Mouse (Mus musculus) gastrocnemius, adult 8-10 months (tissue): ENCODE data around the gene Arhgdig. TPM values are rescaled to one million over a fixed set of nuclear protein-coding genes. Genes with fewer than 3 reads are reported as not detected.
"Not testable (repeated sequence)": the region's sequence is repeated elsewhere in the genome, so short reads cannot be mapped to it uniquely, and the experiment has no call there.

Source experiments
- DNase-seq, 2 experiments: peaks; one replicate each; pipeline ENCODE4 v3.0.0; 2022; ENCODE audit warnings: low spot score in 2 of 2
- total RNA-seq, 4 experiments: library from RNA; stranded (reverse); gene quantifications; 2 replicates each; pipeline ENCODE4 v1.2.4; 2022

Arhgdig gene
- total RNA-seq, 4 experiments from 2014 or later, result 0.48 to 0.97 (median 0.70) TPM

GRCm38 (mm10) chr17:26204766-26205165 lies 2.8 kb downstream of the Arhgdig start:
- DNase-seq, result no peak

GRCm38 (mm10) chr17:26203321-26203811 lies 4.2 kb downstream of the Arhgdig start:
- no peak for DNase-seq

- DNase-seq, result no peak
These were observed 4.8 kb downstream of the Arhgdig start, which contains the start of gene Rgs11 for GRCm38 (mm10) chr17:26202737-26203136. Gene Rgs11, plus strand, starts transcription at chr17:26202951.

DNA sequence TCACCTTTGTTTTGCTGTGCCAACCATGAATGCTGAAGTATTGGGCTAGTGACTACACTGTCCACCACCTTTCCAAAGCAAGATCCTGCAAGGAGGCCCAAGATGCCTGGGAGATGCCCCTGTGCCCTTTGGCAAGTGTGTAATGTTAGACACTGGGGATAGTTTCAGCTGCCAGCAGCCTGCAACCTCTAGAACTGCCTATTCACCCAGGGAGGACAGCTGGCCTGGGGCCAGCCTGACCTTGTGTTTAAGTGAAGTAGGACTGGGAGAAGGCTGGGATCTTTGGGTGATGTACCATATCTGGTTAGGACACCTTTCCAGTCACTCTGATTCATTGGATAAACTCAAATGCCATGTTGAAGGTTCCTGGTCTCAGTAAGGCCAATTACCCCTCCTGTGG lies 5.6 kb downstream of the Arhgdig start:
- no peak for DNase-seq

GRCm38 (mm10) chr17:26200831-26201705 lies 6.5 kb downstream of the Arhgdig start:
- no peak for DNase-seq

- DNase-seq, result no peak
These were observed 8.7 kb downstream of the Arhgdig start, which contains the start of gene Pdia2 for GRCm38 (mm10) chr17:26198892-26199291. Gene Pdia2, minus strand, starts transcription at chr17:26199087.

DNA sequence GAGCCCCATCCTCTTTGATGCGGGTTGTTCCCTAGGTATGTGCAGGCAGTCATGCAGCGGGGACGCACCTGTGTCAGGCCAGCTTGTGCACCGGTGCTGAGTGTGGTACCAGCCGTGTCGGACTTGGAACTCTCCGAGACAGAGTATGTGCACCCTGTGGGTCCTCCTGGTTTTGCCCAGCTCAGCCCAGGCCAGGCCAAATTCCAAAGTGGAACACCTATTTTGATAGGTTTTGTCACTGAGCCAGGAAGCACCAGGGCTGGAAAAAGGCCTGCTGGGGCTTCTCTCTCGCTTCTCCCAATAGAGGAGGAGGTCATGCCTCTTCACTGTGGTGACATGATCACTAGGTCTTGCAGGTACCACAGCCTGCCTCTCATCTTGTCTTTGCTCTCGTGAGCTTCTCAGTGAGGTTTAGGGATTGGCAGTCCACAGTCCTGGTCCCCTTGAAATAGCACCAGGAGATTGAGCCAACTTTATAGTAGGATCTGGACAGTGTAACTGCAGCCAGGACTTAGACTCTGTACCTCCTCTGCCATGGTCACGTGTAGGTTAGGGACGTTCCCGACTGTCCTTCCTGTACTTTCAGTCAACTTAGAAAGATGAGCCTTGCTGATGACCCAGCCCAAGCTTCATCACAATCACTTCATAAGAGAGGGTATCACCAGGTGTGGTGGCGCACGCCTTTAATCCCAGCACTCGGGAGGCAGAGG lies 14.9 kb downstream of the Arhgdig start:
- DNase-seq, result no peak

- DNase-seq, result not testable (repeated sequence)
These were observed 16.1 kb downstream of the Arhgdig start for GRCm38 (mm10) chr17:26191486-26191885.

- DNase-seq, result no peak
These were observed 19.3 kb downstream of the Arhgdig start for GRCm38 (mm10) chr17:26188091-26188805.

- no peak for DNase-seq
These were observed 20.0 kb downstream of the Arhgdig start for GRCm38 (mm10) chr17:26187592-26187991.

DNA sequence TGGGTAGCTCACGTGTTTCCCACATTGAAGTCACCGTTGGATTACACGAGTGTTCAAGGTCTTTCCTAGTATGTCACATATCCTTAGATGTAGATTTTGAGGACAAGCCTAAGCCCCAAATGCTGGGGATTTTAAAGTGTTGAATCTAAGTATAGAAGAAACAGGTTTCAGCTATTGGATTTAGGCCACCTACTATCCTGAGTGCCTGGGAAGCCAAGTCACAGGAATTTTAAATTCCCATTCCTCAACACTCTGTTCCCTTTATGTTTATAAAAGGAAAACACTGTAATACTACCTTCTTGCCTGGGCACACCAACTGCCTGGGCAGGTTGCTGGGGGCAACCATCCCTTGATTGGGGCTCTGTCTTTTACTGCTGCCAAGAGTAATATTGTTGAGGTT lies 26.4 kb downstream of the Arhgdig start:
- no peak for DNase-seq

DNA sequence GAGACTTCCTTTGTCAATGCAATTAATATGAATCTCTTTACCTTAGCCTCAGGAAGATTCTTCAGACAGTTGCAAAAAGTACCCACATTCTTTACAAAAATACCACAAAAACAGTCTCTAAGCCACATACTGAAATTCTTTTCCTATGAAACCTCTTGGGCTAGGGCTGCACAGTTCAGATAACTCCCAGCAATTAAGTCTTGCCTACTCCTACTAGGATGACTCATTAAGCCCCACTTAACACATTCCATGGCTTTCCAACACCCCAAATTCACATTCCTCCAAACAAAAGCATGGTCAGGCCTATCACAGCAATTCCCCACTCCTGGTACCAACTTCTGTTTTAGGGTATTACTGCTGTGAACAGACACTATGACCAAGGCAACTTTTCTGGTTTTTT lies 29.0 kb downstream of the Arhgdig start:
- no peak for DNase-seq

DNA sequence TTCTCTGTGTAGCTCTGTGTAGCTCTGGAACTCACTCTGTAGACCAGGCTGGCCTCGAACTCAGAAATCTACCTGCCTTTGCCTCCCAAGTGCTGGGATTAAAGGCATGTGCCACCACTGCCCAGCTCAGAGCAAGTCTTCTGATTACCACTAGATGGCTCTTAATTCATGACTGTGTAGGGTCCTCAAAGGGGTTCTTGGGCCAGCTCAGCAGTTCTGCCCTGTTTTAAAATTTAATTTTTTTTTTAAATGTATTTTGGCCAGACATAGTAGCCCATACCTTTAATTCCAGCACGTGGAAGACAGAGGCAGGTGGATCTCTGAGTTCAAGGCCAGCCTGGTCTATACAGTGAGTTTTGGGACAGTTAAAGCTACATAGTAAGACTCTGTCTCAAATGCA lies 32.3 kb downstream of the Arhgdig start:
- not testable (repeated sequence) for DNase-seq

- DNase-seq, result no peak
These were observed 39.5 kb downstream of the Arhgdig start for GRCm38 (mm10) chr17:26168039-26168438.

GRCm38 (mm10) chr17:26162736-26163135 lies 44.9 kb downstream of the Arhgdig start:
- no peak for DNase-seq

DNA sequence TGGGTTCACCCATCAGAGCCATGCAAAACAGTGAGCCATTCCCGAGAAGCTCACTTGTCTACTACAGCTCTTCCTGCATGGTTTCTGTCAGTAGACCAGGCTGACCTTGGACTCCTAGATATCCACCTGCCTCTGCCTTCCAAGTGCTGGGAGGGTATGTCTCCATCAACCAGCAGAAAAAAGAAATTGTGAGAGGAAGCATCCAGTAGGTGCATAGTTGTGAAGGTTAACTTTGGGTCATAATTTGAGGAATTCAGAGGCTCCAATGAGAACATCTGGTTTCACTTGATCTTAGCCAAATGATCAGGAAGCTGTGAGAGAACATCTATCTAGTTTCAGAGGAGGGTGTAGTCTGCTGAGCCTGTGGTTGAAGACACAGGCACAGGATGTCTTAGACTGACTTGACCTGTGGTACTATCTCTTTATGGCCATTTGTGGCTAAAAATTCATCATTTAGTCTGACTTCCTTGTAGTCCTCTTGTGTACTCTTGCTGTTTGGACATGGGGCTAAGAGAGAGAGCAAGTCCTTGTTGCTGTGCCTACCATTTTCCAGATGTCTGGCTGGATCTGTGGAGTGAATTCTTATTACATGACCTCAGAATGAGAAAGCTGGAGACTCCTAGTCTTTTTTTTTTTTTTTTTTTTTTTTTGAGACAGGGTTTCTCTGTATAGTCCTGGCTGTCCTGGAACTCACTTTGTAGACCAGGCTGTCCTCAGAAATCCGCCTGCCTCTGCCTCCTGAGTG lies 55.5 kb downstream of the Arhgdig start:
- no peak for DNase-seq

Other genes with a start within 250 kb of the Arhgdig start
- 1 to 10 TPM; 2.9 to 5.0 (median 4.1) TPM for gene Capn15, start 222.0 kb downstream of the Arhgdig start, total RNA-seq
- 10 to 100 TPM; 71.4 to 85.9 (median 78.5) TPM for gene Rab11fip3, start 138.2 kb downstream of the Arhgdig start, total RNA-seq
- gene Decr2, start 117.4 kb downstream of the Arhgdig start, total RNA-seq, result 1 to 10 TPM; 2.8 to 4.2 (median 2.8) TPM
- gene Nme4, start 112.2 kb downstream of the Arhgdig start, total RNA-seq, result 1 to 10 TPM; 1.9 to 4.0 (median 2.8) TPM
- gene Tmem8, start 94.5 kb downstream of the Arhgdig start, total RNA-seq, result 1 to 10 TPM; 2.6 to 4.1 (median 3.4) TPM
- gene Mrpl28, start 84.3 kb downstream of the Arhgdig start, total RNA-seq, result 10 to 100 TPM; 62.7 to 72.1 (median 67.6) TPM
- gene Axin1, start 69.1 kb downstream of the Arhgdig start, total RNA-seq, result 10 to 100 TPM; 15.4 to 19.8 (median 17.7) TPM
- gene Pdia2, start 8.7 kb downstream of the Arhgdig start, total RNA-seq, result not detected
- under 1 TPM; 0.19 to 0.97 (median 0.45) TPM for gene Rgs11, start 4.8 kb downstream of the Arhgdig start, total RNA-seq
- 10 to 100 TPM; 71.5 to 95.3 (median 87.8) TPM for gene Fam234a, start 36.5 kb upstream of the Arhgdig start, total RNA-seq
- gene Luc7l, start 45.1 kb upstream of the Arhgdig start, total RNA-seq, result 10 to 100 TPM in 3 of 4 experiments, 1 to 10 TPM in 1; 7.1 to 12.7 (median 11.2) TPM
- gene Neurl1b, start 207.0 kb upstream of the Arhgdig start, total RNA-seq, result 1 to 10 TPM; 1.9 to 3.5 (median 2.5) TPM